Mouse (Mus musculus): ENCODE measurements around the gene Tango2.

The Tango2 gene

DNA sequence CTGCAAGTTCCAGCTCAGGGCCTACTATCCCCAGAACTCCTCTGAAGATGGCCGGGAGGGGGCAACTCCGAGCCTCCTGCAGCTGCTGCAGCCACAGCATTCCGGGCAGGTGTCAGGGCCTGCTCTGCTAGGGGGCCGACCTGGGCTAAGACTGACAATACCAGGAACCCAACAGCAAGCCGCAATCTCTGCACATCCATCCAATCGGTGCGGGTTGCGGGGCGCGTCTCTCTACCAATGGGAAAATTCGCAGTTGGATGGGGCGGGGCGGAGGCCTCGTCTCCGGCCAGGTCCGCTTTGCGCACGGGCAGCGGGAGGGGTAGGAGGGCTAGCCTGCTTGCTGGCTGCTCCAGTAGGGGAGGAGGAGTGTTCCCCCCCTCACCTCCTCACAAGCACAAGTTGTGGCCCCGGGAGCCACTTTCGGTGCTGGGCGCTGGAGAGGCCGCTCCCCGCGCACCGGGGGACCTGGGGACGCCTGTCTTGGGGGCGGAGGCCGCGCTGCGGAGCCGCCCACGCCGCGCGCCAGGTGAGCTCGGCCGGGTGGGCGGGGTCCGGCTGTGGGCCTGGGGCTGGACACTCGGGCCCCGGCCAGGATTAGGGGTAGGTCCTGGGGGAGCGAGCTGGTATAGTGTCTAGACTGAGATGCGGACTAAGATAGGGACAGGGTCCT is at the start of gene Tango2, which contains the start of gene Arvcf:
Gene Tango2 (minus strand): TSS at position 173 of the 670 bp plus-strand sequence.
Gene Arvcf (plus strand): TSS at position 252 of the 670 bp plus-strand sequence.
- no peak for DNase-seq (ENCODE audit: low read depth)

GRCm38 (mm10) chr16:18396791-18397621 is 49.1 kb upstream of the Tango2 start:
- DNase-seq (ENCODE audit: low read depth) = no peak

- DNase-seq (ENCODE audit: low read depth) = no peak
Measured at GRCm38 (mm10) chr16:18396201-18396600, 48.3 kb upstream of the Tango2 start.

- DNase-seq (ENCODE audit: low read depth) = no peak
Measured at GRCm38 (mm10) chr16:18395620-18396036, 47.7 kb upstream of the Tango2 start.

GRCm38 (mm10) chr16:18394777-18395619 is 47.1 kb upstream of the Tango2 start:
- DNase-seq (ENCODE audit: low read depth) = no peak

DNA sequence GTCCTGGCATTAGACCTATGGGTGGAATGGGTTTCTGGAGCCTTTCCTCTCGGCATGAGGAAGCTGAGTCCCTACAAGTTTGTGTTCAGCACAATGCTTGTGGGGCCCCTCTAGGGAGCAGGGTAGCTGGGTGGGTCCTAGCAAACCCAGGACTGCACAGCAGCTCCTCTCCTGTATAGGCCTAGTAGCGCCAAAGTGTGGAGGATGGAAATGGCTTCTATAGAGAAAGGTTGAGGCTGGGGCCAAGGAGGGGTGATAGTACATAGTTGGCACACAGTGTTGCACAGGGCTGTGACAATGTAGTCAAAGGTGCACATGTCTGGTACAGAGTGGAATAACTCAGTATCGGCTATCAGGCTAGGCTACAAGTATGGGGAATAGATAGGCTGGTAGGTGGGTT is 46.2 kb upstream of the Tango2 start:
- DNase-seq (ENCODE audit: low read depth) = no peak

DNA sequence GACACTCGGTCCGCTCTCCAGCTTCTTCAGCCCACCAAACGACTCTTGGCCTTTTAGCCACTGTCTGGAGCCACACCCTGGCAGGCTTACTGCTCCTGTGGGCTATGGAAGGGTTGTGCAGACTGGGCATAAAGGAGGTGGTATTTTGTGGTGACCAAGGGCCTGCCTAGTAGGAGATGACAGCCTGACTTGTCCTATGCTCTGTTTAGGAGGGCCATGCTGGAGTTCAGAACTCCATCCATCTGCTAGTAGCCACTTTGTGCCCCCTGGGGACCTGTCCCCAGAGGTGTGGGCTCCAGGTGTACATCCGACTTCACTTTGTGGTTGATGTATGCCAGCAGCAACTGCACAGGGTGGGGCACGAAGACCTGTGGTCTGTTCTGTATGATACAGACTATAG is 45.7 kb upstream of the Tango2 start:
- DNase-seq (ENCODE audit: low read depth) = no peak

DNA sequence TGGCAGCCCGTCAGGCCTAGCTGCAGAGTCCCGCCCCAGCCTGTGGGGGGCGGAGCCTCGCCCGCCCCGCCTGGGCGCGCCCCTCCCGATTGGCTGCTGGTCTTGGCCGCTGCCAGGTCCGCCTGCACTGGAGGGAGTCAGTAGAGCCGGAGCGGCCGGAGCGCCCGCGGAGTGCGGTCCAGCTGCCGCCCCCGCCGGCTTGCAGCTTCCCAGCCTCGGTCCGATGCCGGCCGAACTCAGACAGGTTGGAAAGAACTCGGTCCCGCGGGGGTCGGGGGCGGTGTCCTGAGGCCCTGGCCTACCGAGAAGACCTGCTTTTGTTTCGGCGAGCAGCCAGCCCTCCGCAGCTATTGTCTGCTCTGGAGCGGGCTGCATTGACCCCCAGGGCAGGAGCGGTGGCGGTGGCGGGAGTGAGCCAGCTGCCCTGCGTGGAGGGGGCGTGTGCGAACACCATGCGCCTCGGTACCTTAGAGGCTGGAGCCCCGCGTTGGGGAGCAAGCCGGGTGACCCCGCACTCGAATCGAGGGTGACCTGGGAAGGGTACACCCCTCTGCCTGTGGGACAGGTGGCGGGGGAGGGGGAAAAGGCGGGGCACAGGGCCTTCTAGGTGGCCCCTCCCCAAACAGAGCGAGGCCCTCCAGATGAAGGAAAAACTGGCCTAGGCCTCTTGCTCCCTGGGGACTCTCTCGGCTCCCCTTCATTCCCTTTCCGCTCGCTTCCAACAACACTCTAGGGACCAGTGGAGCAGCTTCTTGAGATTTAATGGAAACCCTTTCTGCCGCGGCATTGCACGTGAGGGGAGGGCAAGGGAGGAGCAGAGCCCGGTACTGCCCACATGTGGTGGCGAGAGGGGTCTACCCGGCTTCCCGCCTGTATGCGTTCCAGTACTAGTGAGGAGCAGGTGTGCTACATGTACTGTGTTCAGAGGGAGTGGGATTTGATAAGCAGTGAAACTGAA is 44.8 kb upstream of the Tango2 start:
- peak; percentile 61 for DNase-seq (ENCODE audit: low read depth)

- DNase-seq (ENCODE audit: low read depth) = no peak
Measured at GRCm38 (mm10) chr16:18391728-18392127, 43.8 kb upstream of the Tango2 start.

- DNase-seq (ENCODE audit: low read depth) = no peak
Measured at GRCm38 (mm10) chr16:18391127-18391526, 43.2 kb upstream of the Tango2 start.

GRCm38 (mm10) chr16:18390399-18390798 is 42.5 kb upstream of the Tango2 start:
- DNase-seq (ENCODE audit: low read depth) = no peak

GRCm38 (mm10) chr16:18388583-18389435 is 40.9 kb upstream of the Tango2 start:
- DNase-seq (ENCODE audit: low read depth) = no peak

- no peak for DNase-seq (ENCODE audit: low read depth)
Measured at GRCm38 (mm10) chr16:18387704-18388582, 40.0 kb upstream of the Tango2 start.

DNA sequence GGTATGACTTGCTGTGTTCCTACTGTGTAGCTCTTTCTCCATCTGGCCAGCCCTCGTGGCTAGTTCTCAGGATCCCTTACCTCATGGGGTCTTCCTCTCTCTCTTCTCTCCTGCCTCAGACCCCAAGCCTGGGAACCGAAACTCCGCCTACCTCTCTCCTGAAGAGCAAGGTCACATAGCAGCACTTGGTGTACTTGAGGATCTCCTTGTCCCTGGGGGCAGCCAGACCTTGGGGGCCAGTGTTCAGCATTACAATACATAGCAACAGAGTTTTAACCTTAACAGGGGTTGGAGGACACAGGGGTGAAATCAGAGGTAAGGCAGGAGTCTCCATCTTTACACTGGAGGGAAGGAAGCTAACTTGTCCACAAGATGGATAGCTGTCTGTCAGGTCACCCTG is 39.1 kb upstream of the Tango2 start:
- no peak for DNase-seq (ENCODE audit: low read depth)

DNA sequence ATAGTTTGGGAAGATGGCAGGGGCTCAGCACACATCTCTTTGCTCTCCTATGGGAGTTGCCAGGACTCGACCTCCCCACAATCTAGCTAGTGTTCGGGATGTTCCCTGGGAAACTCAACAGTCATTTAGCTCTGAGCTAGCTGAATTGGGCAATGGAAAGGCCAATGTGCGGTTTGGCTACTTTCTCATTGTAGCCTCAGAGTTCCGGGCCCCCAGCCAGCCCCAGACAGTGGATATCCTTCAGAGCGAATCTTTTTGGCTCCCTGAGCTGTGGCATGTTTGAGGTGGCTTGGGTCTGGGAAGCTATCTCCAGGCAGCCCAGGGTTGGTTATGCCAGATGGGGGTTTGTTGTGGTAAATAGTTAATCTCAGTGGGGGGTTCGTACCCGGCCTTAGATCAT is 38.5 kb upstream of the Tango2 start:
- DNase-seq (ENCODE audit: low read depth) = no peak

DNA sequence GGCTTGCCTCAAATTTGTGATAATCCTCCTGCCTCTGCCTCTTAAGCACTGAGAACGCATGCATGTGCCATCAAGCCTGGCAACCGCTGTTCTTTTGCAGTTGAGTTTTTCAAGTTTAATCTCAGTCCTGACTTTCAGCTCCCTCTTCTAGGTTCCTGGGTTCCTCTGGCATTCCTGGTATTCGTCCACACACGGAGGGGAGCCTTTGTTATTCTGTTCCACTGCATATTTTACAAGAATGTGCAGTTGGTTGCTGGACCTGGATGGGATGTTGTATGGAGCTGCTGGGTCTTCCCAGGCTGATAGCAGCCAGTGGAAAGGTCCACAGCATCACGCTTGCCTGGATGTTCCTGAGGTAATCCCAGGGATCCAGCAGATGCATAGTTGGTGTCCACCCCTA is 37.5 kb upstream of the Tango2 start:
- DNase-seq (ENCODE audit: low read depth) = no peak

DNA sequence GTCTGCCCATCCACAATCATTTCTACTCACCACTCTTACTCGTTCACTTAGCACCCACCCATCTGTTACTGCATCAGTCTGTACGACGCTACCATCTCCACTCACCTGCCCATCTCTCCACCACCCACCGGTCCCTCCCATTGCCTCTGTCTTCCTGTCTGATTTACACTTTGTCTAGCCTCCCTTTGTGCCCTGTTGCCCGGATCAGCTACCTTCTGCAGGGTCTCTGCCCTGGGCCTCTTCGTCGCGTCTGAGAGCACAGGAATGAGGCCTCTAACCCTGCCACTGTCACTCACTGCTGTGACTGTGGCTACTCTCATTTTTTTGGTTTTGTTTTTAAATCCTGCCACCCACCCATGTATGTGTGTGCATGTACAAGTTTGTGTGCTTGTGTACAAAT is 36.8 kb upstream of the Tango2 start:
- DNase-seq (ENCODE audit: low read depth) = no peak

DNA sequence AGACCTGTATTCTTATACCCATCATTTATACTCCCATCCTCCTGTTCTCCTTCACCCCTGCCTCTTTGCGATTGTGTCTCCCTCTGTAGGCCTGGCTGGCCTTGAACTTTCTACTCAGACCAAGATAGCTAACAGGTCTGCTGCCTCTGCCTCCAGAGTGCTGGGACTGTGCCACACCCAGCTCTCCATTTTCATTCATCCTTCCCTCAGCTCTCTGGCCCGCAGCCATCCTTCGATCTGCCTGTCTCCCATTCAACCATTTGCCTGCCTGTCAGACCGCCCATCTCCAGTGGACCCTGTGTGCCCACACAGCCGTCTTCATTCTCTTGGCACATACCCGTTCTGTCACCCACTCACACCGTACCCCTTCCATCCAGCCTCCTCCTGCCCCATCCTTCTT is 36.3 kb upstream of the Tango2 start:
- no peak for DNase-seq (ENCODE audit: low read depth)

DNA sequence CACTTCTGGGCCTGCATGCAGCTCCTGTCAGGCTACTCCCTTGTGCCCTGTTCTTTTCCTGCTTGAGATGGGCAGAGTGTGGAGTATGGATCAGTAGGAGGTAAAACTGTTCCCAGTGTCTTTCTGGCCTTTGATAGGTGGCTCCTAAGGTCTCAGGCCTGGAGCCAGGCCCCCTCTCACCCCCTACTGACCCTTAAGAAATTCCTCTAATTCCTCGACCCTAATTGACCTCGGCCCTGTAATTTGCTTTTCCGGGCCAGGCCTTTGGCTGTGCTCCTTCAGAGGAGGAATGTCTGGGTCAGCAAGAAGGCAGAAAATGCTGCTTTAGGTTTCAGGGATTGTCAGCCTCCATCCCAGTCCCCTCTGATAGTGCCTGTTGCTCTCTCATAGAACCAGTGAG is 35.9 kb upstream of the Tango2 start:
- DNase-seq (ENCODE audit: low read depth) = no peak
